Mouse (Mus musculus) CH12.LX (cell line): ENCODE measurements at regions not wholly inside any gene's neighbourhood (a gene's known extent, or its start where the extent isn't known, plus 50 kb on each side); places are given as distances from the start of the nearest gene placed in this dataset.

Experiments used
- BHLHE40 ChIP-seq: IDR thresholded peaks from 2 replicates; pipeline ENCODE4 v1.6.1; 2011; ENCODE audit warnings: mild to moderate bottlenecking, low read depth, low read length, improper control_type of control experiment
- CTCF ChIP-seq, 2 experiments: IDR thresholded peaks in 1 of 2; conservative IDR thresholded peaks in 1 of 2; 2 replicates each; pipeline ENCODE4 v1.5.1; 2011 to 2012; ENCODE audit warnings: low read depth in 2 of 2, low read length in 2 of 2, improper control_type of control experiment in 1 of 2, inconsistent platforms in 1 of 2, mild to moderate bottlenecking in 1 of 2, moderate library complexity in 1 of 2
- EP300 ChIP-seq: IDR thresholded peaks from 2 replicates; pipeline ENCODE4 v1.6.1; 2011; ENCODE audit warnings: low read length, improper control_type of control experiment
- ETS1 ChIP-seq: conservative IDR thresholded peaks from 2 replicates; pipeline ENCODE4 v1.6.1; 2012; ENCODE audit warnings: low read depth, mild to moderate bottlenecking, inconsistent platforms, low read length, improper control_type of control experiment, moderate library complexity
- JUND ChIP-seq: conservative IDR thresholded peaks from 2 replicates; pipeline ENCODE4 v1.6.1; 2011; ENCODE audit warnings: low read depth, low read length, improper control_type of control experiment
- MAZ ChIP-seq: IDR thresholded peaks from 2 replicates; pipeline ENCODE4 v1.6.1; 2012; ENCODE audit warnings: low read depth, mild to moderate bottlenecking, inconsistent platforms, low read length, improper control_type of control experiment, moderate library complexity
- MXI1 ChIP-seq: IDR thresholded peaks from 2 replicates; pipeline ENCODE4 v1.6.1; 2011; ENCODE audit warnings: mild to moderate bottlenecking, low read depth, low read length, improper control_type of control experiment
- POLR2A ChIP-seq: IDR thresholded peaks from 2 replicates; pipeline ENCODE4 v1.6.1; 2011; ENCODE audit warnings: low read depth, mild to moderate bottlenecking, improper control_type of control experiment, low read length
- RCOR1 ChIP-seq: conservative IDR thresholded peaks from 2 replicates; pipeline ENCODE4 v1.6.1; 2012; ENCODE audit warnings: low read depth, mild to moderate bottlenecking, inconsistent platforms, low read length, improper control_type of control experiment
- UBTF ChIP-seq: IDR thresholded peaks from 2 replicates; pipeline ENCODE4 v1.6.1; 2012; ENCODE audit warnings: low read depth, mild to moderate bottlenecking, inconsistent platforms, low read length, improper control_type of control experiment, moderate library complexity
- ZKSCAN1 ChIP-seq: IDR thresholded peaks from 2 replicates; pipeline ENCODE4 v1.6.1; 2012; ENCODE audit warnings: low read depth, inconsistent platforms, low read length, improper control_type of control experiment, borderline replicate concordance

GRCm38 (mm10) chr1:34732156-34732555 is 110.7 kb downstream of the Fam168b start:
- TF ChIP-seq CTCF (conservative IDR thresholded peaks at IDR 0.05 in 1 of 2, IDR thresholded peaks at IDR 0.05 in 1 of 2; ENCODE audit: low read depth in 2 of 2, low read length in 2 of 2) (no peak), EP300 (no peak), POLR2A (no peak), ETS1 (no peak), UBTF (no peak), ZKSCAN1 (no peak), BHLHE40 (no peak), MAZ (no peak), RCOR1 (no peak), MXI1 (no peak), JUND (no peak)
